Mouse (Mus musculus) Muller cell, postnatal 12 days (primary cell): ENCODE measurements around the gene Wdr95.

ENCODE experiments used
- DNase-seq: peaks from one replicate; pipeline ENCODE4 v3.0.0-alpha.2; 2015; ENCODE audit errors: inconsistent ontology term

The Wdr95 gene

DNA sequence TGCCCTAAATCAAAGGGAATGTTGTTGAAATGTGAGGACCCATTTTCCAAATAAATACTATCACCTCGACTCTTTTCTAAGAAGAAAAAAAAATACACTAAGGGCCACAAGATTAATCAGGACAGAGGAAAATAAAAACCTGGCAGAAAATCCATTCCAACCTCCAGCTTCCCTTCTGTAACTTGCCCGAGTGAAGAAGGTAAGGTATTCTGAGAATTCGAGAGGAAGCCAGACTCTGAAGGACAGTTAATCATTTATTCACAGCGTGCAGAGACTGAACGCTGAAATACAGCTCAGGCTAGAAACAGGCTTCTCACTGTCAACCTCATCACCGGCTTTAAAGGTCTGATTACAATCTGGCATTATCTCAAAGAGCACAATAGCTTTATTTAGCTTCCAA is 94.2 kb downstream of the Wdr95 start:
- peak; percentile 49 for DNase-seq

- DNase-seq: no peak
These were observed 95.6 kb downstream of the Wdr95 start for GRCm38 (mm10) chr5:149623815-149624675.

DNA sequence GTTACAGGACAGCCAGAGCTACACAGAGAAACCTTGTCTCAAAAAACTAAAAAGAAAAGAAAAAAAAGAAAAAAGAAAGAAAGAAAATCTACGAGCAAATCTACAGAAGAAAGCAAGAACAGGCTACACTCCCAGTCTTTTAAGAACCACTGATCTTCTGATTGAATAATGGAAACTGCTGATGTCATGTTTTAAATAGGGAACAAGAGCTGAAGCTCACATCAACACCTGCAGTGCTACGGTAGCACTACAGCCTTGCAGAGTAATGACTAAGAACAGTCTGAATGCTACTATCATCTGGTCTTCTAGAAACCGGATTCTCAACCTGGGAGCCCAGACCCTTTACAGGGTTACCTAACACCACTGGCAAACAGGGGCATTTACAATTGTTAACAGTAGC is 97.1 kb downstream of the Wdr95 start:
- DNase-seq: no peak

- peak; percentile 29 for DNase-seq
These were observed 106.0 kb downstream of the Wdr95 start for GRCm38 (mm10) chr5:149634409-149635035.

- DNase-seq: no peak
These were observed 107.1 kb downstream of the Wdr95 start for GRCm38 (mm10) chr5:149635556-149635955.

- peak; percentile 100 for DNase-seq
These were observed 107.8 kb downstream of the Wdr95 start, which contains the start of gene Hsph1 for GRCm38 (mm10) chr5:149636075-149636920. Gene Hsph1 (minus strand): TSS chr5:149636376.

GRCm38 (mm10) chr5:149637306-149637705 is 108.8 kb downstream of the Wdr95 start:
- no peak for DNase-seq

DNA sequence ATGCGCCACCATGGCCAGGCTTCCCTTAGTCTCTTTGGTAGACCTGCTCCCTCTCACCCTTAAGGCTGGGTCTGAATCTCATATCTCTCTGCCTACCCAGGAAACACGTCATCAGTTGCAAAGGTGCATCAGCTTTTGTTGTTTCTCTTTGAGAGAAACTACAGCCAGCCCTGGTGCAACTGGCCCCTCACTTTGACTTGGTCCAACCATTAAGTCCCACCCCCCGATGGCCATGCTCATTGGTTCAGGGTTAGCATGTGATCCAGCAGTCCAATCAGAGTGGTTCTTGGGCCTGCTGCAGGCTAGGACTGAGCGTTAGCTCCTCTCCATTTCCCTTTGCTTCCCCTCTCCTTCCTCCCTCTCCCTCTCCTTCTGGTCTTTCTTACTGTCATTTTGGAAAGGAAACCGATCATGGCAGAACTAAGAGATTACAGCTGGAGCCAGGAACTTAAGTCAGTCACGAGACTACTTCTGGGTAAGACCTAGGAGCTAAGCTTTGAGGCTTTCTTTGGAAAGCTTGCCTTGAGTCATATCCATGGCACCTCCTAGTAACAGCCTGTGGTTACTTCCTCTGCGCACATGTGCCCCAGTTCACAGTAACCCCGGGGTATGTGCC is 112.9 kb downstream of the Wdr95 start:
- no peak for DNase-seq

- DNase-seq: no peak
These were observed 113.9 kb downstream of the Wdr95 start for GRCm38 (mm10) chr5:149642366-149642765.

DNA sequence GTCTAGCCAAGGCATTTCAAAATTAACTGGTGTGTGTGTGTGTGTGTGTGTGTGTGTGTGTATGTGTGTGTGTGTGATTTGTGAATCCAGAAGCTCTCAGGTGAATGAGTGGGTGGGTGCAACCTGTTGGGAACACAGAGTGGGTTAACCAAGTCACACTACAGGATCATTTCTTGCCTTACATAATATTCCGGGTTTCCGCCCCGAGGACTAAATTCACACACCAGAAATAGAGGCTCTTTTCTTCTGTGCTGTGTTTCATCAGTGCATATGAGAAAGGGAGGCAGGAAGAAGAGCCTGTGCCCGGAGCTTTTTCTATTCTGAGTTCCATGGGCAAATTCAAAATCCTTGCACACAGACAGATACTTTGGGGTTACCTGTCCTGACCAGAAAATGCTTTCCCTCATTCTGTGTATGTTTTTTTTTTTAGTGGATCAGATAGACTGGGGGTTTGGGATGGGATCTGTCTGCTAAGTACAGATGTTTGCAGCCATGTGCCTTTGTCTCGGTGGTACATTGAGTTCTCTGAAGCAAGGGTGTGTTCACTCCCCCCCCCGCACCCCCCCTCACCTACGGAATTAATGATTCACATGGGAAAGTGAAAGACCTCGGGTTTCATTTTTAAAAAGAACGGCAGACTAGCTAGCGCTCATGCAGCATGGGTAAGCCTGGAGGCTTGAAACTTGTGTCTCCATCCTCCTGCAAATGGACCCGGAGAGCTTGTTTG is 114.5 kb downstream of the Wdr95 start:
- no peak for DNase-seq

DNA sequence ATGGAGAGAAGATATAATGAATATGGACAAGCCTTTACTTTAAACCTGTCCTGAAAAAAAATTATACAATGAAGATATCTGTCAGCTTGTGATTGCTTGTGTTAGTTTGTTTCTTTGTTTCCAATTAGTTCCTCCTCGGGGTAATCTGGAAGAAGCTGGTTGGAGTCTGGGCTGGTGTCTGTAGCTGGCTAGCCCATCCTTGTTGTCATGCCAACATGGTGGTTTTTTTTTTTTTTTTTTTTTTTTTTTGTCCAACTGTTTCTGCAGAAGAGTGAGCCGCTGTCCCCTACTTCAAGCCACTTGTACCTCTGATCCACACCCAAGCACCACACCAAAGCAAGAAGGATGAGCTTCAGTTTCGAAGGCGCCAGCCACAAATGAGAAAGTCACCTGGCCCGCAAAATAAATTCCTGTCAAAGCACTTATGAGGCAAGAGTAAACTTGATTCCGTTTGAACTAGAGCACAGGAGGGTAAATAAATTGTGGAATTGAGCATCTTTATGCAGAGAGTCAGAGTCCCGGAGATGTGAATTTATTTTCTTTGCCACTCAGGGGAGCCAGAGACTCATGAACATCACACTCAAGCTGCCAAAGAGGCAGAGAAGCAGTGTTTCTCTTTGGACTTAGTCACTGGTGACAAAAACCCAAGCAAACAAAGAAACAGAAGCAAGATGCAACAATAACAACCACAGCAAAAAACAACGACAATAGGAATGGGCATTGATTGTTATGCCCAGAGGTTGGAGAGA is 119.1 kb downstream of the Wdr95 start:
- peak; percentile 46 for DNase-seq

DNA sequence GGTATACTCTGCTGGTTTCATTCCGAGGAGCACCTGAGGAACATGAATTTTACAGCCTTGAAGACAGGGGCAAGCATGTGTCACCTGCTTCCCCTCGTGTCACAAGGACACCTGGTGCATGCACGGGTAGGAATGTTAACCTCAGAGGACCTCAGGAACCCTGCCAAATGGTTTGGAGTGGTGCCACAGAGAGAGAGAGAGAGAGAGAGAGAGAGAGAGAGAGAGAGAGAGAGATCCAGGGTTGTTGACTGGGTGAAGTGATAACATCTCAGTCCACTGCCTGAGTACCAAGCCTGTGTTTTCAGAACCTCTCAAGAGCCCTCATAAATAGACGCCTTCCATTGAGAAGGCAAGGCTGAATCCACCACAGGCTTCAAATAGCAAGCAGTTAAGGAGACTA is 119.7 kb downstream of the Wdr95 start:
- DNase-seq: no peak

GRCm38 (mm10) chr5:149648895-149649406 is 120.5 kb downstream of the Wdr95 start:
- no peak for DNase-seq

DNA sequence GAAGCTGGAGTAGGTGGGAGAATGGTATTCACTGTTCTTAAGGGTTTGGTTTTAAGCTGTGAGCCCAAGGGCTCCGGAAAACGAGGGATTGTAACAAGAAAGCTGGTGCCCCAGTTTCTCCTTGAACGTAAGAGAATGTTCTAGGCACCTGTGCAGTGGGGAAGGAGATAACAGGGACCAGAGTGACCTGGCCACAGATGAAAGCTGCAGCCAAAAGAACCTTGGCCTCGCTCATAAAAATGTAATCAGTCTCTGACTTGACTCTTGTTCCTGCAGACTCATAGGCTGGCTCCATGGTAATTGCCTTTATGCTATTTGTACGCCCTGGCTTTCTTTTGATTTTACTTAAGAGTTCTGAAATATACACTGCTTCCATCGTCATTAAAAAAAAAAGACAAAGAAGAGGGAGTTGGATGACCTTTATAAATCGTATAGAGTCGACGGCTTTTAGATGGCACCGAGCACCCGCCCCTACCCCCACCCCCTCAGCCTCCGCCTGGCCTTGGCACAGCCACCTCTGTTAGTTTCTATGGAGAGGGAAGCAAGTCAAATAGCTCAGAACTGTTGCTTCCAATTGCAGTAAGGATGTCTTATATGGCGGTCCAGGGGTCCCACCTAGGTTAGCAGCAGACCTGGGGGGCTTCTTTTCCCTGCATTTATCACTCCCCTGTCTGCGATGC is 121.2 kb downstream of the Wdr95 start:
- DNase-seq: no peak

- no peak for DNase-seq
These were observed 121.7 kb downstream of the Wdr95 start for GRCm38 (mm10) chr5:149650179-149650553.

DNA sequence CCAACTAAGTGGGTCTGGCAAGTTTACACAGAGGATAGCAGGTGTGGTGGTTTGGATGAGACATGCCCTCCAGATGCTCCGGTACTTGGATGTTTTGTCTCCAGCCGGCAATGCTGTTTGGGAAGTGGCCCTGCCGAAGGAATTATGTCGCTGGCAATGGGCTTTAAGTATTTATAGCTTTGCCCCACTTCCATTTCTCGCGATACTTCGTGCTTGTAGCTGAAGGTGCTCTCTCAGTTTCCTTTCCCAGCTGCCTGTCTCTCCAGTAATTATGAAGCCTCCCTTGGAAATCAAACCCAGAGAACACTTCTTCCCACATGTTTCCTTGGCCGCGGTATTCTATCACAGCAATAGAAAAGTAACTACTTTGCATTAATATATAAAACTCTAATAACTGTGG is 127.2 kb downstream of the Wdr95 start:
- no peak for DNase-seq

GRCm38 (mm10) chr5:149658022-149658421 is 129.5 kb downstream of the Wdr95 start:
- DNase-seq: no peak

- no peak for DNase-seq
These were observed 130.4 kb downstream of the Wdr95 start for GRCm38 (mm10) chr5:149658741-149659413.

GRCm38 (mm10) chr5:149659414-149659780 is 130.9 kb downstream of the Wdr95 start:
- no peak for DNase-seq
